Mouse (Mus musculus) bone marrow macrophage, adult 2 months (primary cell): Measurements from ENCODE around the gene Tbc1d14. TPM values are rescaled to one million over a fixed set of nuclear protein-coding genes. Genes with fewer than 3 reads are reported as not detected.

Source experiments
- H3K27ac ChIP-seq: 2 replicates; pipeline ENCODE4 v1.5.1; 2012; ENCODE audit warnings: low read depth, low read length; ENCODE audit not compliant: insufficient read depth
- H3K4me1 ChIP-seq: 2 replicates; pipeline ENCODE4 v1.6.1; 2012; ENCODE audit warnings: low read length; ENCODE audit not compliant: control insufficient read depth, insufficient read depth
- H3K4me3 ChIP-seq: 2 replicates; pipeline ENCODE4 v1.5.1; 2012; ENCODE audit warnings: mild to moderate bottlenecking, low read length, moderate library complexity; ENCODE audit not compliant: insufficient read depth
- CTCF ChIP-seq: IDR thresholded peaks from 2 replicates; pipeline ENCODE4 v1.5.1; 2012; ENCODE audit warnings: low read depth, mild to moderate bottlenecking, low read length, moderate library complexity
- POLR2A ChIP-seq: IDR thresholded peaks from 2 replicates; pipeline ENCODE4 v1.6.1; 2012; ENCODE audit warnings: mild to moderate bottlenecking, low read depth, low read length, borderline replicate concordance
- polyA plus RNA-seq: library from polyadenylated mRNA; stranded (reverse); fragments of >200 nt; gene quantifications from 2 replicates; pipeline ENCODE4 v1.2.4, GENCODE M21; 2012; ENCODE audit not compliant: missing spikeins, insufficient read depth, insufficient read length

Gene Tbc1d14
- polyA plus RNA-seq, 1 experiment = 57.8 TPM

- H3K4me3 ChIP-seq = peak within 1 kb of the TSS; percentile 96
- H3K27ac ChIP-seq = peak within 1 kb of the TSS; percentile 25; the same call in 1 of the 2 replicates
- peaks cover 30% of the 10 kb centered on the region for H3K4me1 ChIP-seq
- TF ChIP-seq CTCF (no peak), POLR2A (no peak)
Observed at GRCm38 (mm10) chr5:36484171-36484990, 108.7 kb downstream of the Tbc1d14 start, which contains the start of the genes Tada2b and Ccdc96. Gene Tada2b (minus strand): TSS chr5:36484285. Gene Ccdc96 (plus strand): TSS chr5:36484588.

- H3K4me1 ChIP-seq = peaks cover 38% of the 10 kb centered on the region
- no peak for TF ChIP-seq POLR2A
- no peak for TF ChIP-seq CTCF
- H3K4me3 ChIP-seq = peak overlapping the region; percentile 96
- H3K27ac ChIP-seq = peak overlapping the region; percentile 25; the same call in 1 of the 2 replicates
Observed at GRCm38 (mm10) chr5:36483203-36484101, 109.6 kb downstream of the Tbc1d14 start.

- Histone ChIP-seq H3K27ac (no peak overlapping the region), H3K4me3 (no peak overlapping the region), H3K4me1 (peaks cover 56% of the 10 kb centered on the region)
- TF ChIP-seq POLR2A = no peak
- no peak for TF ChIP-seq CTCF
Observed at GRCm38 (mm10) chr5:36481114-36481513, 112.0 kb downstream of the Tbc1d14 start.

GRCm38 (mm10) chr5:36480398-36480797 lies 112.7 kb downstream of the Tbc1d14 start:
- no peak overlapping the region for H3K4me3 ChIP-seq
- peaks cover 53% of the 10 kb centered on the region for H3K4me1 ChIP-seq
- TF ChIP-seq POLR2A = no peak
- TF ChIP-seq CTCF = no peak
- no peak overlapping the region for H3K27ac ChIP-seq

- Histone ChIP-seq H3K4me1 (peaks cover 53% of the 10 kb centered on the region), H3K4me3 (no peak overlapping the region), H3K27ac (no peak overlapping the region)
- TF ChIP-seq POLR2A (no peak), CTCF (no peak)
Observed at GRCm38 (mm10) chr5:36479735-36480134, 113.3 kb downstream of the Tbc1d14 start.

GRCm38 (mm10) chr5:36478540-36479420 lies 114.3 kb downstream of the Tbc1d14 start:
- H3K4me1 ChIP-seq = peaks cover 53% of the 10 kb centered on the region
- TF ChIP-seq CTCF (no peak), POLR2A (no peak)
- H3K4me3 ChIP-seq = no peak overlapping the region
- no peak overlapping the region for H3K27ac ChIP-seq

- Histone ChIP-seq H3K27ac (no peak overlapping the region), H3K4me3 (no peak overlapping the region), H3K4me1 (peaks cover 48% of the 10 kb centered on the region)
- TF ChIP-seq CTCF (no peak), POLR2A (no peak)
Observed at GRCm38 (mm10) chr5:36477486-36477885, 115.6 kb downstream of the Tbc1d14 start.

- peaks cover 25% of the 10 kb centered on the region for H3K4me1 ChIP-seq
Observed at GRCm38 (mm10) chr5:36474283-36474682, 118.8 kb downstream of the Tbc1d14 start.

More at GRCm38 (mm10) chr5:36474283-36474682, 118.8 kb downstream of the Tbc1d14 start:
- Histone ChIP-seq H3K27ac (no peak overlapping the region), H3K4me3 (no peak overlapping the region)
- TF ChIP-seq CTCF (peak; percentile 68; the same call in 1 of the 2 replicates), POLR2A (no peak)
